Comparison of ENCODE assay signal across 8 mouse cellular contexts in the genomic region with DNA sequence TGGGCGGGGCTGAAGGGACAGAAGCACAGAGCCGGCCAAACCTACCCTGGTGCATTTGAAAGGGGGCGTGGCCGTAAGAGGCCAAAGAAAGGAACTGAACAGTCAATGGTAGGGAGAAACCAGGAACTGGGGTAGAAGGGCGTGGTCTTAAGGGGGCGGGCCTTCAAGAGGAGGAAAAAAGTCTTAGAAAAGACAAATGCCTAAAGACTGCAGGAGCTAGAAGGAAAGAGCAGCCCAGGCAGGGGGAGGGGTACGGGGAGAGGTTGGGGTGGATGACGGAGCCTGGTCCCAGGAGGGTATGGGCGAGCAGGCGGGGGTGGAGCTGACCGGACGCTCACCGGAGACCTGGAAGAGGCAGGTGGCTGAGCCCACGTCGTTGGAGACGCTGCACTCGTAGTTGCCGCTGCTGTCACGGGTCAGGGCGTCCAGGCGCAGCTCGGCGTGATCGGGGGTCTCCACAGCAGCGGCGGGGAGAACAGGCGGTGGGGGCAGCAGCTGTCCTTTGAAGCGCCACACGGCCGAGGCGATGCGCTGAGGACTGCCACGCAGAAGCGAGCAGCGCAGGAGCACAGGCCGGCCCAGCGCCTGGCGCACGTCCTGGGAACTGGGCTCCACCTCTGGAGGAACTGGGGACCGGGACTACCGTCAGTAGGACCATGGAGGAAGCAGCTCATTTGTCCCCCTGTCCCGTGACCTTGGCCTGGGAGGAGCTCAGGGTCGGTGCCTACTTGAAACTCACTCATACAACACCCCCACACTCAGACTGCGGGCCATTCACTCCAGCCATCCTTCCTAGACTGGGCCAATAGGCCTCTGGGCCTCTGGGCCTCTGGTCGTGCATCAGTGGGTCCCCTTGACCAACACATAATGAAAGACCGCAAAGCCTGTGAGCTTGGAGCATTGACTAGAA.
DNase-seq lines count a peak whose midpoint lies in the region; ATAC-seq lines count a peak whose summit lies in the region.

No protein-coding gene starts in this region.

- peak; percentile 39 for ATAC-seq in forebrain, embryonic 15.5 days (replicated peaks)
- ATAC-seq in hindbrain, embryonic 15.5 days (ENCODE audit: low FRiP score, low read depth): peak; percentile 44; the same call in 1 of the 2 replicates
- peak; percentile 87 for ATAC-seq in liver, embryonic 11.5 days (replicated peaks; ENCODE audit: low FRiP score)

- H3K4me3 ChIP-seq in forebrain, embryonic 15.5 days: peak overlapping the region; percentile 34
- peak overlapping the region; percentile 31 for H3K4me3 ChIP-seq in hindbrain, embryonic 15.5 days
- H3K4me3 ChIP-seq in liver, embryonic 11.5 days (ENCODE audit: low read depth, low read length): peak overlapping the region; percentile 58

- H3K27me3 ChIP-seq in forebrain, embryonic 15.5 days: no peaks in the 10 kb centered on the region
- no peaks in the 10 kb centered on the region for H3K27me3 ChIP-seq in hindbrain, embryonic 15.5 days
- no peaks in the 10 kb centered on the region for H3K27me3 ChIP-seq in liver, embryonic 11.5 days (replicated peaks; ENCODE audit: control insufficient read depth, insufficient read depth, low read length)

- H3K9ac ChIP-seq in forebrain, embryonic 15.5 days (replicated peaks): peak overlapping the region; percentile 31
- no peak overlapping the region for H3K9ac ChIP-seq in hindbrain, embryonic 15.5 days
- H3K9ac ChIP-seq in liver, embryonic 11.5 days (ENCODE audit: low read depth, low read length): peak overlapping the region; percentile 51

- peaks cover 39% of the 10 kb centered on the region for H3K4me1 ChIP-seq in forebrain, embryonic 15.5 days
- H3K4me1 ChIP-seq in hindbrain, embryonic 15.5 days (replicated peaks): peaks cover 28% of the 10 kb centered on the region
- H3K4me1 ChIP-seq in liver, embryonic 11.5 days (replicated peaks; ENCODE audit: control insufficient read depth, insufficient read depth, low read length): peaks cover 5% of the 10 kb centered on the region

- no peak overlapping the region for H3K27ac ChIP-seq in forebrain, embryonic 15.5 days (replicated peaks)
- H3K27ac ChIP-seq in hindbrain, embryonic 15.5 days (replicated peaks): no peak overlapping the region
- no peak overlapping the region for H3K27ac ChIP-seq in liver, embryonic 11.5 days (ENCODE audit: low read depth, low read length)

- DNase-seq in 416B (ENCODE audit: low read depth): peak; percentile 27
- DNase-seq in adrenal gland, adult 8-10 months: peak; percentile 35
- peak; percentile 63 for DNase-seq in liver, embryonic 11.5 days (ENCODE audit: low spot score)
- DNase-seq in monocyte, adult 2 months (ENCODE audit: low read depth in 1 of 2, low spot score in 2 of 2): peak; percentile 44 to 57
- DNase-seq in thymus, postnatal 0 days (ENCODE audit: low spot score): peak; percentile 73
- no peak for DNase-seq in left cerebral cortex, adult 9 months (ENCODE audit: low spot score in 2 of 2)

- H3K9me3 ChIP-seq in forebrain, embryonic 15.5 days: no peaks in the 10 kb centered on the region
- no peaks in the 10 kb centered on the region for H3K9me3 ChIP-seq in hindbrain, embryonic 15.5 days
- no peaks in the 10 kb centered on the region for H3K9me3 ChIP-seq in liver, embryonic 11.5 days (ENCODE audit: control insufficient read depth, low read length)

- peak overlapping the region; percentile 62 for H3K4me2 ChIP-seq in forebrain, embryonic 15.5 days (replicated peaks)
- peak overlapping the region; percentile 66 for H3K4me2 ChIP-seq in hindbrain, embryonic 15.5 days
- peak overlapping the region; percentile 80 for H3K4me2 ChIP-seq in liver, embryonic 11.5 days

- whole genome bisulfite sequencing in forebrain, embryonic 15.5 days: 8% methylated on average over 46 of the region's 46 CpGs
- 7% methylated on average over 44 of the region's 46 CpGs for WGBS in hindbrain, embryonic 15.5 days
- 8% methylated on average over 46 of the region's 46 CpGs for WGBS in liver, embryonic 11.5 days

- H3K36me3 ChIP-seq in forebrain, embryonic 15.5 days: no peaks in the 10 kb centered on the region
- no peaks in the 10 kb centered on the region for H3K36me3 ChIP-seq in hindbrain, embryonic 15.5 days
- no peaks in the 10 kb centered on the region for H3K36me3 ChIP-seq in liver, embryonic 11.5 days (ENCODE audit: control insufficient read depth, insufficient read depth, low read length)

Comparison
In these comparisons a context has a peak if more than half of its experiments do, and no peak if none do; other contexts are left out.
1. DNase-seq: peak in 416B (single experiment), adrenal gland, adult 8-10 months (single experiment), liver, embryonic 11.5 days (single experiment), monocyte, adult 2 months (2 of 2) and thymus, postnatal 0 days (single experiment); none in left cerebral cortex, adult 9 months (0 of 2).
2. Peak in every context shown above with its lines, with median percentiles within 50 percentile points of each other: ATAC-seq, H3K4me2 ChIP-seq and H3K4me3 ChIP-seq.